Mouse (Mus musculus): ENCODE data around the gene Col15a1.

Col15a1 gene

GRCm38 (mm10) chr4:47342632-47343031 lies 134.7 kb downstream of the Col15a1 start:
- DNase-seq (ENCODE audit: inconsistent age in 2 of 2, low spot score in 1 of 2), result no peak

GRCm38 (mm10) chr4:47347022-47347421 lies 139.1 kb downstream of the Col15a1 start:
- peak in 1 of 2 experiments; percentile 61 for DNase-seq (ENCODE audit: inconsistent age in 2 of 2, low spot score in 1 of 2)

- DNase-seq (ENCODE audit: inconsistent age in 2 of 2, low spot score in 1 of 2), result peak in 1 of 2 experiments; percentile 50
Measured at GRCm38 (mm10) chr4:47349759-47350158, 141.8 kb downstream of the Col15a1 start.

DNA sequence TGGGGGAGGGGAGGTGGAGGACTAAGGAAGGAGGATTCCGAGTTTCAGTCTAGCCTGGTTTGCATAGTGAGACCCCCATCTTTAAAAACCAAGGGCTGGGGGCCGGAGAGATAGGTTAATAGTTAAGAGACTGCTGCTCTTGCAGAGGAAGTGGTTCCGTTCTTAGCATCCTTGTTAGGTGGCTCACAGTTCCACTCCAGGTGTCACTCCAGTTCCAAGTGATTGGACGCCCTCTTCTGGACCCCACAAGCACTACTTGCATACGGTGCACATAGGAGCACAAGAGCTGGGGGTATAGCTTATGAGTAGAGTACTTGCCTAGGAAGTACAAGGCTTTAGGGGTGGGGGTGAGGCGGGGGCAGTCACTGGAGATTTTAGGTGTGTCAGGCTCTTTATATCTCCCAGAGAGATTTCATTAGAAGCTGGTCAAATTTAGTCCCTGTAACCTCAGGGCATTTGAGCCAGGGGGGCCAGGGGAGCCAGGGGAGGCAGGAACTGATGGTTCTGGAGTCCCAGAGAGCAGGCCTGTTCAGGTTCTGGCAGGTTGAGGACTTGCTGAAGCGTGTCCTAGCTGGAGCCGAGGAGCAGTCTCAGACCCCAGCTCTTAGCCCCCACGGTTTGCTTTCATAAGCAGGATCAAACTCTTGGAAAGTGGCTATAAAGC lies 143.6 kb downstream of the Col15a1 start:
- DNase-seq (ENCODE audit: inconsistent age in 2 of 2, low spot score in 1 of 2), result peak; percentile 49 to 76

DNA sequence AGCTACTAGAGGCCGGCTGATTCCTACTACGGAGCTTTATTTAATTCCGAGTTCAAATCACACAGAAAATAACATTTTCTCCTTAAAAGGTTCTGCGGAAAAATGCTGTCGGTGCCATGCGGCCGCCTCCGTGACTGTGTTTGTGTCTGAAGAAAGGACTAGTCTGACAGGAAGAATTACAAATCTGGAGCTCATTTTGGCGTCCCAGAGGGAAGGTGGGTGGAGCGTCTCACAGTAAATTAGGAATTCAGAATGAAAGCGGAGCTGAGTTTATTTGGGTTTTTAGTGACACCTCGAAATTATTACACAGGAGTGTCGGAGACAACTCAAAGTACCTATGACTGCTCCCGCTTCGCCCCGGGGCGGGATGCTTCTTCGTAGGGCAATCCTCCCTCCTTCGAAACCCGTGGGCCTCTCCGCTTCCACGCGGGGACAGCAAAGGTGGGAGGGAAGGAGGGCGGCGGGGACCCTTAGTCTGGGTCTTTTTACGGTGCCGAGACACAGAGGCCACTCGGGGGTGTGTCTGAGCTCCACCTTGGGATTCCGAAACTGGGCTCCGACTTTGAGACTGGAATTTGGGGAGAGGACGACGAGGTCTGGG lies 144.2 kb downstream of the Col15a1 start:
- peak; percentile 52 to 87 for DNase-seq (ENCODE audit: inconsistent age in 2 of 2, low spot score in 1 of 2)

- DNase-seq (ENCODE audit: inconsistent age in 2 of 2, low spot score in 1 of 2), result peak; percentile 100
Measured at GRCm38 (mm10) chr4:47352803-47353388, 144.9 kb downstream of the Col15a1 start, which contains the start of gene Tgfbr1. Tgfbr1 (plus strand) TSS chr4:47353222.

- peak in 1 of 2 experiments; percentile 84 for DNase-seq (ENCODE audit: inconsistent age in 2 of 2, low spot score in 1 of 2)
Measured at GRCm38 (mm10) chr4:47353416-47354111, 145.6 kb downstream of the Col15a1 start.

- DNase-seq (ENCODE audit: inconsistent age in 2 of 2, low spot score in 1 of 2), result no peak
Measured at GRCm38 (mm10) chr4:47354304-47354703, 146.3 kb downstream of the Col15a1 start.

DNA sequence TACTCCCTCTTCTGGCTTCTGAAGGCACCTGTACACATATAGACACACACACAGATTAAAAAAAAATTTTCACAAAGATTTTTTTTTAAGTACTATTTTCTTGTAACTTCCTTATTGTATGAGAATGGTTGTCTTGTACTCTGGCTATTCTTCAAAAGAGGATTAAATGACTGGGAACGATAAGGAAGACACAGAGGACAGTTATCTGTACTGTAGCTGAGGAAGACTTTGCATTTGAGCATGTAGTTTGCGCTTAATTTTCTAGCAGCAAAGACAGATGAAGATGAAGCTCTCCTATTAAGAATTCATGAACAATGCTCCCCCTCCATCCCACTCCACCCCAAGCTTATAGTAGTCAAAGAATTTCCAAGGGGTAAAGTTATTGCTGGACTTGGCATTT lies 154.7 kb downstream of the Col15a1 start:
- no peak for DNase-seq (ENCODE audit: inconsistent age in 2 of 2, low spot score in 1 of 2)

Measured in adrenal gland, adult (tissue).